Mouse (Mus musculus): Measurements from ENCODE around the gene Wdpcp.
"Not testable (repeated sequence)": the region's sequence is repeated elsewhere in the genome, so short reads cannot be mapped to it uniquely, and the experiment has no call there.

Wdpcp gene

GRCm38 (mm10) chr11:21571700-21572381 is at the start of gene Wdpcp, which contains the start of gene Mdh1:
Gene Wdpcp, plus strand, starts transcription at chr11:21572235.
Gene Mdh1, minus strand, starts transcription at chr11:21572367.
- DNase-seq (ENCODE audit: low spot score in 2 of 2), result peak; percentile 90 to 95

GRCm38 (mm10) chr11:21528676-21529394 is 43.2 kb upstream of the Wdpcp start:
- DNase-seq (ENCODE audit: low spot score in 2 of 2), result no peak

- not testable (repeated sequence) for DNase-seq (ENCODE audit: low spot score in 2 of 2)
Measured at GRCm38 (mm10) chr11:21530856-21531255, 41.2 kb upstream of the Wdpcp start.

- no peak for DNase-seq (ENCODE audit: low spot score in 2 of 2)
Measured at GRCm38 (mm10) chr11:21540072-21540471, 32.0 kb upstream of the Wdpcp start.

- no peak for DNase-seq (ENCODE audit: low spot score in 2 of 2)
Measured at GRCm38 (mm10) chr11:21540622-21541021, 31.4 kb upstream of the Wdpcp start.

GRCm38 (mm10) chr11:21542731-21543130 is 29.3 kb upstream of the Wdpcp start:
- DNase-seq (ENCODE audit: low spot score in 2 of 2), result peak in 1 of 2 experiments; percentile 38

- no peak for DNase-seq (ENCODE audit: low spot score in 2 of 2)
Measured at GRCm38 (mm10) chr11:21545021-21545420, 27.0 kb upstream of the Wdpcp start.

GRCm38 (mm10) chr11:21545951-21546350 is 26.1 kb upstream of the Wdpcp start:
- no peak for DNase-seq (ENCODE audit: low spot score in 2 of 2)

GRCm38 (mm10) chr11:21546671-21547070 is 25.4 kb upstream of the Wdpcp start:
- no peak for DNase-seq (ENCODE audit: low spot score in 2 of 2)

- DNase-seq (ENCODE audit: low spot score in 2 of 2), result no peak
Measured at GRCm38 (mm10) chr11:21547518-21547917, 24.5 kb upstream of the Wdpcp start.

GRCm38 (mm10) chr11:21549052-21549451 is 23.0 kb upstream of the Wdpcp start:
- no peak for DNase-seq (ENCODE audit: low spot score in 2 of 2)

GRCm38 (mm10) chr11:21549754-21550153 is 22.3 kb upstream of the Wdpcp start:
- no peak for DNase-seq (ENCODE audit: low spot score in 2 of 2)

- no peak for DNase-seq (ENCODE audit: low spot score in 2 of 2)
Measured at GRCm38 (mm10) chr11:21550222-21551173, 21.5 kb upstream of the Wdpcp start.

GRCm38 (mm10) chr11:21552049-21552448 is 20.0 kb upstream of the Wdpcp start:
- no peak for DNase-seq (ENCODE audit: low spot score in 2 of 2)

GRCm38 (mm10) chr11:21559727-21560126 is 12.3 kb upstream of the Wdpcp start:
- no peak for DNase-seq (ENCODE audit: low spot score in 2 of 2)

- DNase-seq (ENCODE audit: low spot score in 2 of 2), result no peak
Measured at GRCm38 (mm10) chr11:21561347-21561746, 10.7 kb upstream of the Wdpcp start.

GRCm38 (mm10) chr11:21563617-21564325 is 8.3 kb upstream of the Wdpcp start:
- DNase-seq (ENCODE audit: low spot score in 2 of 2), result no peak

- DNase-seq (ENCODE audit: low spot score in 2 of 2), result no peak
Measured at GRCm38 (mm10) chr11:21564681-21565405, 7.2 kb upstream of the Wdpcp start.

- no peak for DNase-seq (ENCODE audit: low spot score in 2 of 2)
Measured at GRCm38 (mm10) chr11:21566934-21567333, 5.1 kb upstream of the Wdpcp start.

- DNase-seq (ENCODE audit: low spot score in 2 of 2), result no peak
Measured at GRCm38 (mm10) chr11:21567733-21568132, 4.3 kb upstream of the Wdpcp start.

GRCm38 (mm10) chr11:21569002-21569401 is 3.0 kb upstream of the Wdpcp start:
- DNase-seq (ENCODE audit: low spot score in 2 of 2), result no peak

Data from urinary bladder, postnatal 36 days (tissue).